Mouse (Mus musculus): Measurements from ENCODE around the gene Ppm1h. TPM values are rescaled to one million over a fixed set of nuclear protein-coding genes. Genes with fewer than 3 reads are reported as not detected.
"Not testable (repeated sequence)": the region's sequence is repeated elsewhere in the genome, so short reads cannot be mapped to it uniquely, and the experiment has no call there.

Ppm1h gene
- total RNA-seq, 2 experiments from 2014 or later, result 8.1 to 8.3 TPM

DNA sequence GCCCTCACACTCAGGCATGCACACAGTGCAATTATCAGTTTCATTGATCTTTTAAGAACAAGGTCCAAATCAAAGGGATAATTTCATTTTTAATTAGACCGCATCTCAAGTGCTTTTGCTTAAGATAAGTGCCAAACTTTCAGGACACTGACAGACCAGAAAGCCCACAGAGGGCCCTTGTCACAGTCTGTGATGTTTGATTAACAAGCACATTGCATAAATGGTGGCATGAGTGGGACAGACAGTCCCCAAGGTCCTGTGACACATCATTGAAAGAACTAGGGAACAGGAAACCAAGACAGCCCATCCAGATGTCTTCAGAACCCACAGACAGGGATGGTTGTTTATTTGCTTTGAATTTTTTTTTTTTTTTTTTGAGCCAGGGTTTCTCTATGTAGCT is 221.9 kb downstream of the Ppm1h start:
- no peak for DNase-seq

DNA sequence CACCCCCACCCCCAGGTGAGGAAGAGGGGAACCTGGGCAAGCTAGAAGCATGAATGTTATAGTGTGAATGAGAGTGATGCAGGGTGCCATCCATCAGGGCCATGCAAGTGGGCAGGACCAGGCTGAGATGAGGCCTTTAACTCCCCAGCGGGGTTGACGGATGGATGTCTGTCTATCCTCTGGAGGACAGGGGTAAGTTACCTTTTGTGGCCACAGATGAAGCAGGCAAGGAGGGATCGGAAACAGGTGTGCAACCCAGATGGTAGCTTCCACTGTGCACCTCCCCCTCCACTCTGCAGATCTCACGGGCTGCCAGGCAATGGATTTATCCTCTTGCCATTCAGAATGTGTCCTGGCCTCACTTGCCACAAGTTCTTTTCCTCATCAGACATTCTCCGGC is 222.8 kb downstream of the Ppm1h start:
- DNase-seq, result no peak

DNA sequence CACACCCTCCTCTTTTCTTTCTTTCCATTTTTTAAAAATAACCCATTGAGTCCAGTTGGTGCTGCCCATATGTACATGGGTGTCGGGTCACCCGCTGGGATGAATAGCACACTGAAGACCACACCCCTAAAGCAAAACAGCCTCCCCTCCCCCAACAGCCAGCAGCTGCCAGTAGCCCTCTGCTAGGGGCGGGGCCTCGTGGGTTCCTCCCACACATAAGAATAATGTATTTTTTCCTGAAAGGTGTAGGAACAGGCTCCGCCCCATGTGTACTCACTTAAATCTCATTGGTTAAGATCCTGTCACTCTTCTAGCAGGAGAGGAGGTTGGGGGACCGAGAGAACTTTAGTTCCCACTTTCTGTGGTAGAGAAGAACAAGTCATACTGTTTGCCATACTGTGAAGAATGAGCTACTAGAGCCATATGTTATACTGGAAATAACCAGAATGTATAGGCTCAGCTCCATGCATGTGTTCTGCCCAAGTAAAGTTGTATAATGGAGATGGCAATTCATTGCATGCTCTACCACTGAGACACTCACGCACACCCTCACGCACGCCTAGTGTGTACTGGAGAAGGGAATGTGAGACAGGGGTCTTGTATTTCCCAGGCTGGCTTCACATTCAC is 231.0 kb downstream of the Ppm1h start:
- no peak for DNase-seq

DNA sequence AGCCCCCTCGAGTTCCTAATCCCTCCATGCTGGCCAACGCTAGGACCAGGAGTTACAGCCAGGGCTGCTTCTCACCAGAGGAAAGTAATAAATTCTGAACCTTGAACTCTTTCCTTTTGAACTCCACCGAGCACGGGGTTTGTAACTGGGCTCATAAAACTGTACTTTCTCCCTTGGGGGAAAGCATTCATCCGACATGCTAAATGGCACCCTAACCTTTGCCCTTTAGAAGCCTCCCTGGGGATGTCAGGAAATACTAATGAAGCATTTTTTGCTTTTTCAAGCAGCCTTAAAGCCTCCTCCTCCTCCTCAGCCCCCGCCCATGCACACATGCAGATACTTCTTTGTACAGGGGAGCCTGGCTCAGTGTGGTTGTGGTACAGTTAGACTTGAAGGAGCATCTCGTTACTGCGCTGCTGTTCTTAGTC is 232.2 kb downstream of the Ppm1h start:
- no peak for DNase-seq

DNA sequence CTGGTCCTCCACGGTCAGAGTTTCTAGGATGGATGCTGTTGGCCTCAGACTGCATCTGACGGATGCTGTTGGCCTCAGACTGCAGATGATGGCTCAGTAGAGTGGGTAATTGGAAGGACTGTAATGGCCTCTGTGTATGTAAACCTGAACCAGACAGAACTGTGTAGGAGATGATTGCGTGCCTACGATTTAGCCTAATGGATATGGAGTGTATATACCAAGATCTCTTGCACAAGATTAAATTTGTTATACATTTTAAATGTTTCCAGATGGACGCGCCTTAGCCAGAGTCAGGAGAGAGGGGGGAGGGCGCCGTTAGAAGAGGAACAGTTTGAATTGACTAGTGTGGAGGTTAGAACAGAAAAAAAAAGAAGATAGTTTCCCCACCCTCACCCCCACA is 233.1 kb downstream of the Ppm1h start:
- DNase-seq, result no peak

DNA sequence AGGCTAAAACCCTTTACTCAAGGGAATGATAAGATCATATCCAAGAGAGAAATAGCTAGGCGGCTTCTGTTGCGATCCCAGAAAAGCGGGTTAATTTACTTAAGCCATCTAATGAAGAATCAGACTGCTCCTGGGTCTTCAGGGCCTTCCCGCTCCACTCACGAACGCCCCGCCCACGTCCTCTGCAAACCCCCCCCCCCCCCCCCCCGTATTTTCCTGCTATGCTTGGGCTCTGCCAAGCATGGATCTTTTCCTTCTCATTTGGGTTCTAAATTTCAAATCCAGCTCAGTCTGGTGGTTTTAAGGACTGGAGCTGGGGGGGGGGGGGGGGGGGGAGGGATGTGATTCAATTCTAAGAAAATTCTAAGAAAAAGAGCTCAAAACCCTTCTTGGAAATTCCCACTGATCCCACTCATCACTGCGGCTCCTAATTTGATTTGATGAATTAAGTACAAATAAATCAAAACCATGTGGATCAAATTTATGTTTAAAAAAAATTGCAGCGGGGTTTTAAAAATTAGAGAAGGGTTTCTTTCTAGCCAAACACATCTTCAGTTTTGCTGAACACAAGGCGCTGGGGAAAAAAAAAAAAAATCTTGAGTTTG is 233.6 kb downstream of the Ppm1h start:
- DNase-seq, result peak; percentile 20

DNA sequence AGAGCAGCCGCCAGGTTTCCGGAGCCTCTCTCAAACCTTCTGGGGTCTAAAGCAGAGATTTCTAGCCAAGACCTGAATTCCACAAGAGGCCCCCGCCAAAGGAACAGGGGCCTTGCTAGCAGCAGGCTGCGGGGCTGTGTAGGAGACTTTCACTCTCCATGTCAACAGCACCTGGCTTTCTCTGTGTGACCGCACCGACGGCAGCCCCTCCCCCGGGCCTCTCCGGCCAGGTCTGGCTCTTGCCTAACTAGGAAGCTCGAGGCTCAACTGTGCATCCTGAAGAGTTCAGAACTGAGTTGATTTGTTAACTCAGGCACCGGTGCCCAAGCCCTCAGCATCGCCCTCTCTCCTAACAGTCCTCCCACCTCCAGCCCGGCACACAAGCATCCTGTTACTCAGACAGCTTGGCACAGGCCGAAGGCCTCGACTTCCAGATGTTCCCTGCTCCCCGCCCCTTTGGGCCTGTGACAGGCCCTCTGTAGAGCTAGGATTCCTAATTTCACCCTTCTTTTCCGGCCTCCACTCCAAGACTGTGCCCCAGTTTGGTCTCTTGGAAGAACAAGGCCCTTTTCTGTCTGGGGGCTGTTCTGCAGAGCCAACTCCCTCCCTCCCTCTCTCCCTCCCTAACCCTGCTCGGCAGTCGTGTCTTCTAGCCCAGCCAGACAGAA is 234.3 kb downstream of the Ppm1h start:
- peak; percentile 80 for DNase-seq

DNA sequence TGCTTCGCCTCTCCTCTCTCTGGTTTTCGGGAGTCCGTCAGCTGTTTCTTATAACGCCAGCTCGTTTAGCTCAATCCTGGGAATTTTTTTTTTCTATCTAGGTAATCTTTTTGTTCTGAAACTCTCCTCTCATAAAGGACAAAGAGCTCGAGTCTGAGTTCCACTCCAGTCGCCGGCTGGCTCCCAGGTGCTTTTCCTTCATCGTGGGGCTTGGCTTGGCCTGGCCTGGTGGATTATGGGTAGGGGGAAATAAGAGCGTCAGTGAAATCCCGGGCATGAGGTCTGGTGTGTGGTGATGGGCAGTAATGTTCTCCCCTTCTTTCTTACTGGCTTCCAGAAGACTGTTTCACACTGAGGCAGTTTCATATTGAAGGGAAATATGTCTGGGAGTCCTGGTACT is 234.8 kb downstream of the Ppm1h start:
- no peak for DNase-seq

DNA sequence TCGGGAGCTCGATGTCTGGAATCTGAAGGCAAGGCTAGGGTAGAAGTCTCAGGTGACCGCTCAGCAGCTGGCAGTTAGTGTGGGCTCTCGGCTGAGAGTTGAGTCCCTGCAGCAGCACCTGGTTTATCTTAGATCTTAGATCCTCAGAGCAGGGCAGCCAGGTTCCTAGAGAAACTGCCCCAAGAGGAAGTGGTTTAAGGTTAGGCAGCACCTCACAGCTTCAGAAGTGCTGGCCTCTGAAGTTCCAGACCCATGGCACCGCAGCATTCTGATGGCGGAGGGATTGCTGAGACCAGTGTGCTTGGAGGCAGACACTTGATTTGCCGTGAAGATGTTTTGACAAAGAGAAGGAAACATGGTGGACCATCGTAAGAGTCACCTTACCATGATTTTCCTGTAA is 237.3 kb downstream of the Ppm1h start:
- no peak for DNase-seq

DNA sequence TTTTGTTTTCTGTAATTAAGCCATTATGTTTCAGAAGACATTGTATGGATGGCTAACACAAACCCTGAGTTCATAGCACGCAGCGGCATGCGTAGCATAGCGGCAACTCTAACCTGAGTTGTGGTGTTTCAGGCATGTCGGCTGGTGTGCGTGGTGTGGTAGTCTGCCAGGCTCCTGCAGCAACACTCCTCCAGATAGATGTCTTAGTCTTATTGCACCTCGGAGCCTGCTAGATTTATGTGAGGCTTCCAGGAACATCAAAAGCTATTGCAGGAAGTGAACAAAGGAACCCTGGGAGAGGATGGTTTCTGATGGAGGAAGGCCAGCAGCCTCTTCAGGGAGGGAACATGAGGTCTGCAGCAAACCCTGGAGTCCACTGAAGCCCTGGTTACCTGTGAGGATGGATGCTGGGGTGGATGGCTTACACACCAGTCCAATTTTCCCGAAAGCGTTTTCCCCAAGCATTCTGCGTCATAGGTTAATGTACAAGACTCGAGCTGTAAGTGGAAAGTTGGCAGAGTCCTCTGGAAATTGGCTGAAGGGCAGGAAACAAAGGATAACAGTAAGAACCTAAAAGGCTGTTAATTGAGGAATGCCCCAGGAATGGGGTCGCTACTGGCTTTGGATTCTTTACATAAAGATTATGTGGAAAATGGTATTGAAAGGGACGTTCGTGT is 239.2 kb downstream of the Ppm1h start:
- DNase-seq, result no peak

DNA sequence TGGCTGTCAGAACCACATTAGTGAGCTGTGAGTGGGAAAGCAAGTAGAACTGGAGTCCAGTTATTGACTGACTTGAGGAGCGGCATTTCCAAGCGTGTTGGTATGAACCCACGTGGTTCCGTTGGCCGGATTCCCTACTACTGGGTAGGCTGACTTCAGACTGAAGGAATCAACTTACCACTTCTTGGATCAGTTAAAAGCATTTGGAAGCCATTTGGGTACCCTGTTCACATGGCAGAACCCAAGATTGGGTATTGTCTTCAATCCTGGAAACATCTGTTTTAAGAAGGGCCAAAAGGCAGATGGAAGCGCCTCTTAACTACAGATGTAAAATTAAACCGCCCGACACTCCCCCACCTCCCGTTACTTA is 239.7 kb downstream of the Ppm1h start:
- no peak for DNase-seq

DNA sequence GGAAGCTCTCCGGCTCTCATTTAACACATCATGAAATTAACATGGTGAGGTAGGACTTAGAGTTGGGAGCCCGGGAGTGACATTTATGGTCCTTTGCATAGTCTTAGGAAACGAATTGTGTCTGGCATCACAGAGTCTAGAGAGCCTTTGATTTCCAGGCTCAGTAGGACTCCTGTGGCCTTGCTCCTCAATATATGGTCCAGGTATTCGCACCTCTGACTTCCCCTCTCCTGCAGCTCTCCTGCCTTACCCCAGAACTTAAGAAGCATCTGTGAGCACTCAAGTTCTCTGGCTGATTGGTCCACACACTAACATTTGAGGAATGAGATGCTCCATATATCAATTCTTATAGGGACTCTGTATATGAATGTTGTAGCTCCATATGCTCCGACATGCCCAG is 240.2 kb downstream of the Ppm1h start:
- no peak for DNase-seq

DNA sequence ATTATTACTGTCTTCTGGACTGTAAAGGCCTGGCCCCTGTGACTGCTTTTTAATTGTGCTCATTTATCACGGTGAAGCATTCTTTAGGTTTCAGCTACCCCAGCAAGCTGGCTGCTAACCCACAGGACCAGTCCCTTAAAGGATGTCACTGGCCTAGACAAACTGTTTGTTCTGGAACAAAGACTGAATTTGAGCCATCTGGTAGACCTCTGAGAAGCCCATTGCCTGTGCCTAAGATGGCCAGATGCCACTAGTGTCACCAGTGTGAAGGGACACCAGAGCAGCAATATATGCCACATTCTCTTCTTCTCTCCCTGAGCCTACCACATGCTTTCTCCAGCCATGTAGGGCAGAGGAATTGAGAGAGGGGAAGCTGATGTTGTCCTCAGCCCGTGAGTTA is 240.9 kb downstream of the Ppm1h start:
- no peak for DNase-seq

DNA sequence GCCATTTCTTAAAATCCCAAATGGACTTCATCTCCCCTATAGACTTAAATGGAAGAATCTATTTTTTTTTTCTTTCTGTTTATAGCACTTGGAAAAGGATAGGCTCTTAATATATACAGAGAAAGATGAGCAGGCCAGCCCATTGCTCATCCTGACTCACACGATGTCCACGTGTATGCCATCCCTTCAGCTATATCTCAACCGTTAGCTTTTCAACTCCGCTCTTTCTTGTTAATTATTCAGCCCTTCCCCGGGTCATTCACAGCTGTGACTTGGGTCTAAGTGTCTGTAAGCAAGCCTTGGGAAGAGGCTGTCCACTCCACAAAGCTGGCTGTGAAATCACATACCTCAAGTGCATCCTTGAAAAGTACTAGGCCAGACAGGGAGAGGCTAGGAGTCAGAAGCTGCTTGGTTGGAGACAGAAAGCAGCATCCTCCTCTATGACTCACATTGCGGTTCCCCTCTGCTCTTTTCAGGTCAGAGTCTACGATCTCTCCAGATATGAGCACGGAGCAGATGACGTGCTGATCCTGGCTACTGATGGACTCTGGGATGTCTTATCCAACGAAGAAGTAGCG is 241.7 kb downstream of the Ppm1h start:
- DNase-seq, result no peak

DNA sequence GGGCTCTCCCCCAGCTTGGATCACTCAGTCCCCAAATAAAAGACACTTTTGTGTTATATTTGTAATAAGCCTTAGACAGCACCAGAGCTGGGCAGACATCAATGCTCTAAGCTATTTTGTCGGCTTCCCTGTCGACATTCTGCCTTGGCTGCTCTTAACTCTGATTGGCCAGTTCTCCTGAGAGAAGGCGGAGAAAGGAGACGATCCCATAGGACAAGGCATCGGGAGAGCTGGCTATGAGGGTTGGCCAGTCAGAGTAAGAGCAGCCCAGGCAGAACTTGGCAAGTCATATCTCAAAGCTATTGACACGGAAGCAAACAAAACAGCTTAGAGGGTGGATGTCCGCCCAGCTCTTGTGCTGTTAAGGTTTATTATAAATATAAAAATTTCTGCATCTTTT is 243.7 kb downstream of the Ppm1h start:
- no peak for DNase-seq

DNA sequence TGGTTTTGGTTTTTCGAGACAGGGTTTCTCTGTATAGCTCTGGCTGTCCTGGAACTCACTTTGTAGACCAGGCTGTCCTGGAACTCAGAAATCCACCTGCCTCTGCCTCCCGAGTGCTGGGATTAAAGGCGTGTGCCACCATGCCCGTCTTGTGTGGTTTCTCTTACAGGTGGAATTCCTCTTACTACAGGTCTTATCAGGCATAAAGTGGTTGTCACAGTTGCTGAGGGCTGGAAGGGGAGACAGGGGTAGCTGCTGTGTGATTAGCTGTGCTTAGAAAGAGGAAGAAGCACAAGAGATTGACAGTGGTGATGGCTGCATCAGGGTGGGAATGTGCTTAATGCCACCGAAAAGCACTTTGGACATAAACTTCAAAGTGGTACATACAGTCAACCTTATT is 246.0 kb downstream of the Ppm1h start:
- DNase-seq, result not testable (repeated sequence)

DNA sequence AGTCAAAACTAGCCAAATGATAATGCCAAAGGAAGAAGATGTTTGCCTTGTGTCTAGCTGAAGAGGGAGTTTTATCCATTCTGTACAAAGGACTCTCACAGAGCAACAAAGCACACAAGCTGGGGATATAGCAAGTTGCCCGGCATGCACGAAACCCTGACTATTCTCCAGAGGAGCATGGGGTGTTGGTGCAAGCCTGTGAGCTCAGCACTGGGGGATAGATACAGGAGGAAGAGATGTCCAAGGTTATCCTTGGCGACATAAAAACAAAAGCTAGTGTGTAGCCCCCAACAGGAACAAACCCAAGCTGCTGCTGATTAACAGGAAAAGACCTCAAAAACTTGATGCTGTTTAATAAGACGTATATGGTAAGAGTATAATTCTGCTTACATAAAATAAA is 247.7 kb downstream of the Ppm1h start:
- no peak for DNase-seq

DNA sequence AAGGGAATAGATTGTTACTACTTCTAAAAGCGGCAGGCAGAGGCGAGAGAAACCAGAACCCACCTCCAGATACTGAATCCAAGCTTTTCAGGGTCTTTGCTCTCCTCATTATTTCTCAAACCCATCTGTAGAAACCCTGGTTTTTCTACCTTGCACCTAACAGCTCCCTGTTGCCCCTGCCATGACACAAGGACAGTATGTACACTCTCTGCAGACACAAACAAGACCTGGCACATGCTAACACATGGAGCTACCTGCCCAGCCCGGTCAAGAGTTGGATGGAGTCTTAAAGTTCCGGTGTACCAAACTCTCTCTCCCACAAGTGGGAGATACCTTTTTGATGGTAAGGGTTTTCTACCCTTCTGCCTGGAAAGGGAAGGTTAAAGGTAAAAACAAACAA is 252.0 kb downstream of the Ppm1h start:
- no peak for DNase-seq

DNA sequence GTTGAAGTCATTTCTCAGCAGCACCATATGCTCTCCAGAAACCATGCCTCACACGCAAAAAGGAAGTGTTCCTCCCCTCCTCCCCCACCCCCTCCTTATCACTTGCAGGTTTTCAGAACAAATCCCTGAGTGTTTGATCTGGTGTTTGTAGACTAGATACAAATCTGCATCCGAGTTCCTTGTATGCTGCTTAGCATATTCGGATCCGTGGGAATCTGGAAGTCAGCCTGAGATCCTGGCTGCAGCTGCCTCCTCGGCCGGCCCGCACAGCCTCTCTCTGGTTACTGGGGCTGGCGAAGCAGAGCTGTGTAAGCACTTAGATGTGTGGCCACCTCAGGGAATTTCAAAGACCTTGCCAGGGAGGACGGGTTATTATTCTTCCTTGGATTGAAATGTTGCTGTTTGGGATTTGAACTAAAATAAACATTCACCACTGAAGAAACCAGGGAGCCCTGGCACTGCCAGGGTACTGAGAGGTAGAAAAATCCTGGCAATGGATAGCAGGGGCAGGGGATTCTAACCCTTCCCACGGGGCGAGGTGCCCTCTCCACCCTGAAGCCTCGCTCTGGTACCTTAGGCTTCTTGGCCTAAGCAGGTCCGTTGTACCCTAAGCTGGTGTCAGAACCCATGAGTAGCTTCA is 252.8 kb downstream of the Ppm1h start:
- DNase-seq, result peak; percentile 51

DNA sequence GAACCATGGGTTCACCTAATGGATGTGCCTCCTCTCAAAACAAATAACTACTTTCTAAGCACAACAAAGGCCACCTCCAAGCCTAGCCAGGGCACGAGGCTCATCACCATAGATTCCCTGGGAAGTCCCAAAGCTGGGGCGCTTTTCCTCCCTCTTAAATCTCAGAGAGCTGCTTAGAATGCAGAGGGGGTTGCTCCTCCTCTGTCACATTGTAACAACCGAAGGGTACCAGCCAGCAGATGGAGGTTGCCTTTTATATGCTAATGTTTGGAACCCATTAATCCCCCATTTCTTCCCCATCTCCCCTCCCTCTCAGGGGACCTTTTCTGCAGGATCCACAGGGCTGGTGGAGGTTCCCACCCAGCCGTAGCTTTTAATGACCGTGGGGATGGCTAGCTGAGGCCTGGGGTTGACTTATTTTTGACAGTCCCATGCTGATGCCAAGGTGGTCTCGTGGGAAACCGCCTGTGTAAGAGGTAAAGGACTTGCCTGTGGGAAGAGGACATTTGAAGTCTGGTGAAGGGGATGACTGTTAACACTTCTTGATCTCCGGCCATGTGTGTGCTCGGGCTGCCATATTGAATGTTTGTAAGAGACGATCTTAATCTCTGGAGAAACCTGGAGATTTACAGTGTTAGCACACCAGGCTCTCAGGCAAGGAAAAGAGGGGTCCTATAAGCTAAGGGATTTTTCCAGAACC is 253.4 kb downstream of the Ppm1h start:
- DNase-seq, result no peak

DNA sequence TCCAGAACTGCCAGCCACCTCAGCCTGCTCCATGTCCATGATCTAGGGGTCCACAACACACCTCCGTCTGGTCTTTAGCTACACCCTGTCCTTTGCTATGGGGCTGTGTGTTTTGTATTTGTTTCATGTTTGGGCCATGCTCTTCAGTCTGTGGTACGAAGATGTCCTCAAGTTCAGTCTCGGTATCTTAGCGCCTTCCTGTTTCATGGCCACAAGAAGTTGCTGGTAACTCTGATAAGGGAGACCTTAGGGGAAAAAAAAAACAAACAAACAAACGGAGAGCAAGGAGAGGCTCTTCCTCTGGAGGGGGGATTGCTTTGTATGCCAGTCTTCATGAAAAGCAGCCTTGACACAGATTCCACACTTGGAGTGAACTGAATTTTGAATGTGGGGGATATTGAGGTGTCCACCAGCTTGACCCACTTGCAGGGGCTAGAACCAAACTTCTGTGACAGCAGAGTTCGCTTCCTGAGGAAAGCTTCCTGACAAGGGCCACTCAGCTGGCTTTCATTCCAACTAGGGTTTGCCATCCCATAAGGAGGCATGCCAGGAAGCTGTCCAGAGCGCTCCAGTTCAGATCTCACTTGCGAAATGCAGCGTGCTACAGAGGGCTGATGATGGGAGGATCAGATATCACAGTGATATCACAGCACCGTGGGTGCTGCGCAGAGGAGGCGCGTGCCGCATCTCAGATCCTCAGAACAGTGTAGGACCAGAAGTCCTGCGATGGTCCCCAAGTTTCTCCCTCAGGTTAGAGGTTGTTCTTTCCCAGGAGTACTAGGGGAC is 254.7 kb downstream of the Ppm1h start:
- DNase-seq, result no peak
